Mouse (Mus musculus): ENCODE results near the gene Sidt1.
"Not testable (repeated sequence)": the region's sequence is repeated elsewhere in the genome, so short reads cannot be mapped to it uniquely, and the experiment has no call there.

Gene Sidt1

DNA sequence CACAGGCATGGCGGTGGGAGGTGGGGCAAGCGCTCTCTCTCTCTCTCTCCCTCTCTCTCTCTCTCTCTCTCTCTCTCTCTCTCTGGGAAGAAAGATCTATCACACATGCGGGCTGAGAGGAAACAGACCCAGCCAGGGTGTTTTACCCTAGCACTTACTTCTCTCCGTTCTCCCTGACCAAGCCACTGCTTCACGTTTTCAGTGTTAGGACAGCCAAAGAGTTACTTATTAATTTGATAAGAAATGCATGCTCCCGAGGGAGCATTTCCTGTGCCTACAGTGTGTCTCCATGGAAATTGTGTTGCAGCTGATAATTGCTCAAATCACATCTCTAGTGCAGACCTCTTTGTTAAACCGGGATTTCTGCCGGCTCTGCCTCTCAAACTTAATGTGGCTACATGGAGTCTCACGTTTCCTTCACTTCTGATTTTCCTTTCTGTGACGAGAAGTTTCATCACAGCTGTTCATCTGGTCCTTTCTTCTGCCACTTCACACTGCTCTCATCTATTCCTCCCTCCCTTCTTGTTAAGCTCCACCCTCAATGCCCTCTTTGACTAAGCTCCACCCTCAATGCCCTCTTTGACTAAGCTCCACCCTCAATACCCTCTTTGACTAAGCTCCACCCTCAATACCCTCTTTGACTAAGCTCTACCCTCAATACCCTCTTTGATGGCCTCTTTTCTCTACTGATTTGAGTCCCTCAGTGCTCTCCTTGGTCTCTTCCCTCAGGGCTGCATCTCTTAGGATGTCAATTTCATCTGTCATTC is 30.7 kb downstream of the Sidt1 start:
- DNase-seq (ENCODE audit: low spot score): no peak

- DNase-seq (ENCODE audit: low spot score): no peak
These were observed 33.4 kb downstream of the Sidt1 start for GRCm38 (mm10) chr16:44299438-44300093.

DNA sequence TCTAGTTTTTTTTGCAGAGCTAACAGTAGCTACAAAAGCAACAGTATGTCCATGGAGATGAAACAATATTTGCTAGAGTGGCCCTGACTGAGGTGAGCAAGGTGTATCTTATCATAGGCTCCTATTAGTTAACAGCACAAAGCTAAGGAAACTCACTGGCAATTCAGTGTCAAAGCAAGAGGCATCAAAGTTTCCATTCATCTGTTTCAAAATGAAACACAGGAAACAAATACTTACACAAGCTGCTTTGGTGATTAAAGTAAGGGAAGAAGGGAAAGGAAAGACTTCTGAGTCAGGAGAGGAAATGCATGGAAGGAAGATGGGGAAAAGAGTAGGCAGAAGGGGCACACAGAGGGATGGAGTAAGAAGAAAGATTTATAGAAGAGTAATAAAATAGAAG is 39.0 kb downstream of the Sidt1 start:
- no peak for DNase-seq (ENCODE audit: low spot score)

GRCm38 (mm10) chr16:44292681-44293080 is 40.3 kb downstream of the Sidt1 start:
- DNase-seq (ENCODE audit: low spot score): not testable (repeated sequence)

- DNase-seq (ENCODE audit: low spot score): no peak
These were observed 43.9 kb downstream of the Sidt1 start for GRCm38 (mm10) chr16:44289004-44289648.

DNA sequence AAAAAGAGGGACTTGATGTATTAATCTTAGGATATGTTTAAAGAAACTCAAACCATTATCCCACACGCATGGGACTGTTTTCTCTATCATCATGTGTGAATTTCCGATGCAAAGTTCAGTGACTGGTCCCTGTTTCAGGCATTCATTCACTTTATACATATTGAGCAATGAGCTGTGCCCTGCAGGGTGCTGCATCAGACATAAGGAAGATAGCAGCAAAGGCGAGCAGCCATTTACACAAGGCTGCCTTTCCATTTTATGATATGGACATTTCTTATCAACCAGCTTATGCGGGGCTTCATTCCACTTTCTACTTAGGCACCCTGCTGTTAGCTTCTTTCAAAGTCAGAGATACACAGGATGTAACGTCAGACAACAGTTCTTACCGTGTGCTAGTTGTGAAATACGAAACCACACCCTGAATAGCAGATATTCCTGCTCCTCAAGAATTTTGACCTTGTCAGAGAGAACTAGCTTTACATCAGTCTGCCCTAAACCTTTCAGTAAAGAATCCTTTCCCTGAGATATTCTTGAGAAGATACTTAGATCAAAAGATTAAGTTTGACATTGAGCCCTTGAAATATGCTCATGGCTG is 45.5 kb downstream of the Sidt1 start:
- DNase-seq (ENCODE audit: low spot score): no peak

DNA sequence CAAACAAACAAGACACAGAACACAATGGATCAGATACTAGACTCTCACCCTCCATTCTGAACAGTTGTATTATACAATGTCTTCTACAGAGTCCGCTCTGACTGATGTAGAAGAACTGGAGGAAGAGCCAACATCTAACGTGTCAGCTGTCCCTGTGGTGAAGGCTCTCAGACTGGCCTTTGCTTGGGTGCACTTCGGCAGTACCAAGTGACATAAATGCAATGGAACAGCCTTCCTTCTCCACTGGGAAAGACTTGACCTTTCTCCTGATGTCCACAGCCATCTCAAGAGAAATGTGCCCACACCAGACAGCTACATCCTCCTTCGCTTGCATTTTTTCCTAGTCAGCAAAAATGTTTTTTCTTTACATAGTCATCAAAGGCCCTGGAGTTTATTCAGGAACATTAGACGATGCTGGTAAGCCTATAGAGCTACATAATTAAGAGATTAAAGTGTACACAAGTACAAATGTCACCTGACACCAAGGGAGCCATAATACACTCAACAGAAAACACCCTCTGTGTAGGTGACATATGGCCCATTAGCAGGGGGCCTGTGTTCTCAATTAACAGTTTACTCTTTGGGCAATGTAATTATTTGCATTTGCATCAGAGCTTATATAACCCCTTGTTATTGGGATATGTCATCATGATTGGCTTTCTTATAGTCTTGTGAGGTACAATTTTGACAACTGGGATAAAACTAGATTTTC is 50.2 kb downstream of the Sidt1 start:
- DNase-seq (ENCODE audit: low spot score): no peak

DNA sequence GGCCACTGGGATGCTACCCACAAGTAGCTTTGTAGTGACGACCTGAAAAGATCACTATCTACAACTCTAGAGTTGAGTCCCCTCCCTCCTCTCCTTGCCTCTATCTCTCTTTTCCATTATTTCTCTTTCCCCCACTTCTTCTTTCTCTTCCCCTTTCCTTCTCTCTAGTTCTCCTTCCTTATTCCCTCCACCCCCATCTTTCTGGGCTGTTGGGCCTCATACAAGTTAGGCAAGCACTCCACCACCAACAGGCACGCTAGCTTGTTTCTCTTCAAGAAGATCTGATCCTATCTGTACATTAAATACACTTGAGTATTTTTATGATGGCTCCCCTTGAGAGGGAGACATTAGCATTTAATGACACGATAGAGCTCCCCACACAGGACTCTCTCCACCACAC is 51.0 kb downstream of the Sidt1 start:
- DNase-seq (ENCODE audit: low spot score): no peak

- DNase-seq (ENCODE audit: low spot score): no peak
These were observed 52.2 kb downstream of the Sidt1 start for GRCm38 (mm10) chr16:44280806-44281205.

DNA sequence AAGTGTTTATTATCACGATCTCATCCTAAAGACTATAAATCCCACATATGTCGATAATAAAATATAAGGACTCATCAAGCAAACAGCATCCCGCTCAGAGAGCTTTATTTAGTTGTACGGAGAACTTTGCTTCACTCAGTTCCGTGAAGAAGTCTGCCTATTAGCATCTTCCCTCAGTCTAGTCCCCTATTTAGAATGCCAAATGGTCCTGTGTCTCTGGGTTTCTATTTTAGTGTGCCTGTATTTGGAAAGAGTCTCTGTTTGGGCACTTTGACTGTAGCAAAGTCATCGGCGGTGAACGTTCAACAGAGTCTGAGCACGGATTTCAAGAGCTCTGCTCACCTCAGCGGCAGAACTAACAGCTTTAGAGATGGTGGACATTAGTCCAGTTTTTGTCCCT is 55.8 kb downstream of the Sidt1 start:
- no peak for DNase-seq (ENCODE audit: low spot score)

GRCm38 (mm10) chr16:44271371-44272038 is 61.5 kb downstream of the Sidt1 start:
- DNase-seq (ENCODE audit: low spot score): no peak

GRCm38 (mm10) chr16:44270606-44271005 is 62.4 kb downstream of the Sidt1 start:
- DNase-seq (ENCODE audit: low spot score): no peak

- no peak for DNase-seq (ENCODE audit: low spot score)
These were observed 63.4 kb downstream of the Sidt1 start for GRCm38 (mm10) chr16:44269578-44269977.

DNA sequence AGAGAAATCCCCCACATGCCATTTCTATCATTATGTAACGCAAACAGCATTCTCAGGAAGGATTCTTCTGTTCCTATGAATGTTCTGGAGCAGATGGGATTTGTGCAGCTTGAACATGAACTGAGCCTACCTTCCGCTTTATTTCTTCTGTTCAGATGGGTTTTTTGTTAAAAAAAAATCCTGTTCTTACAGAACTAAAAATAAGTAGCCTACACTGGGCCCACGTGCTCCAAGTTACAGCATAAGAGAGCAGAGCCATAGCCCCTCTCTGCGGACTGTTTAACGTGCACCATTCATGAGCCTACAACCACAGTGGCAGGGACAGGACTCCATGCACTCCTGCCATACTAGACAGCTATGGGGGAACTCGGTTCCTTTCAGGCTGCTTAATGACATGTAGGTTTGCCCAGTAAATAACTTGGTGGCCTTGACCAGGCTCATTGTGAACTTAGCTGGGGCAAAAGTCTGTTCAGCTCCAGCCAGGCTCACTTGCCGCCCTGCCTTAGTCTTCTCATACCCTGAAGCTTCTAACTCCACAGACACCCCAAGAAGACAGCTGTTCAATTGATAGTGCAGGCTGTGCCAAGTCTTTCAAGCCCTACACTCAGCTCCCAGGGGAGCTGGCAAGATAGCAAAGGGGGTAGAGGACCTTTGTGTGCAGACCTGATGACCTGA is 64.3 kb downstream of the Sidt1 start:
- DNase-seq (ENCODE audit: low spot score): no peak

DNA sequence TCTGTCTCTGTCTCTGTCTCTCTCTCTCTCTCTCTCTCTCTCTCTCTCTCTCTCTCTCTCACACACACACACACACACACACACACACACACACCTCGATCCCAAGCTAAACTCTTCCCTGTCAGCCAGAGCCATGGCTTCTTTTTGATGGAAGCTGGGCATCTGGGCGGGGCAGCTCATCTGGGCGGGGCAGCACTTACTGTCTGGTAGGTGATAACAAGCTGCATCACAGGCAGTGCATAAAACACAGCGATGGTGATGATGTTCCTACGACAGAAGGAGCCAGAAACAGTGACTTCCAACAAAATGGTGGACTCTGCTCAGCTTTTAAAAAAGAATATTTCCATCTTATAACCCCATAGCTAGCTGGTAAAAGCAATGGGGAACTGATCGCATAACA is 67.4 kb downstream of the Sidt1 start:
- DNase-seq (ENCODE audit: low spot score): no peak

- no peak for DNase-seq (ENCODE audit: low spot score)
These were observed 68.1 kb downstream of the Sidt1 start for GRCm38 (mm10) chr16:44264916-44265315.

DNA sequence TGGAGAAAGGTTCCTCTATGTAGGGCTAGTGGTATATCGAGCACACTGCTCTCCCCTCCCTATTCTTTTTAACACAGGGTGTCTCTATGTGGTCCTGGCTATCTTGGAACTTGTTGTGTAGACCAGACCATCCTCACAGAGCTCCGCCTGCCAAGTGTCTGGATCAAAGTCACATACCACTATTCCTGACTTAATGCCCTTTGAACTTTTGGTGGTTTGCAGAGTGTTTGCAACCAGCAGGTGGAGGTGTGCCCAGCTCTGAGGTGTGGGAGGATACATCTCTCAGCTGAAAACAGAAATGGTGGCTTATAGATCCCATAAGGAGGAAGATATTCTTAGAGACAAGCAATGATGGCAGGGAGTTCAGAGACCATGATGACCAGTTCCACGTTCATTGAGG is 75.5 kb downstream of the Sidt1 start:
- no peak for DNase-seq (ENCODE audit: low spot score)

GRCm38 (mm10) chr16:44254698-44255097 is 78.3 kb downstream of the Sidt1 start:
- no peak for DNase-seq (ENCODE audit: low spot score)

DNA sequence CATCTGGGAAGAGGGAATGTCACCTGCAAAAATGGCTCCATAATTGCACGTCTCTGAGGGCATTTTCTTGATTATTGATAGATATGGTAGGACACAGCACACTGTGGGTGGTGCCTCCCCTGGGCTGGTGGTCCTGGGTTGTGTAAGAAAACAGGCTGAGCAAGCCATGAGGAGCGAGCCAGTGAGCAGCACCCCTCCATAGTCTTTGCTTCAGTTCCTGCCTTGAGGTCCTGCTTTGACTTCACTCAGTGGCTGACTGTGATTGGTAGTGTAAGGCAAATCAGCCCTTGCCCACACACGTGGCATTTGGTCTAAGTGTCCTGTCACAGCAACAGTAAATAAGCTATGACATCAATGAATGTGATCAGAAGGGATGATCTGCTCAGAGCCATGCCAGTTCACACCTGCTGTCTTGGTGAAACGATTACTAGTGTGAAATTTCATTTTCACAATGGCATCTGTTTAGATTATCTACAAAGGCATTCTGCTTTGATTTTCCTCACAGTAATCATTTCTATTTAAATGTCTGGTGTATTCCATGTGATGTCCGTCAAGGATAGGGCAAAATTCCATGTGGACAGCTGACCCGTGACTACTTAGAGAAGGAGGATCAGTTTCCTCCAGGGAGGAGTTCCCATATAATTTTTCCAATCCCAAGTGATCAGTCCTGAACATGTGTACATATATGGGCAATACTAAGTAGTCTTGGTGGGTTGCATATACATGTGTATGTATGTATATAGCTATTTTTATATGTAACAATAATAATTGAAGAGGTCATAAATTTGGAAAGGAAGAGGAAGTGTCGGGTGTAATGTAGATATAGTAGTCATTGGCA is 79.0 kb downstream of the Sidt1 start:
- DNase-seq (ENCODE audit: low spot score): no peak

GRCm38 (mm10) chr16:44252735-44253134 is 80.3 kb downstream of the Sidt1 start:
- no peak for DNase-seq (ENCODE audit: low spot score)
